Mouse (Mus musculus): ENCODE data around the gene 1700001C02Rik. TPM values are rescaled to one million over a fixed set of nuclear protein-coding genes. Genes with fewer than 3 reads are reported as not detected.

The 1700001C02Rik gene
- polyA plus RNA-seq, 1 experiment from 2014 or later, result not detected

DNA sequence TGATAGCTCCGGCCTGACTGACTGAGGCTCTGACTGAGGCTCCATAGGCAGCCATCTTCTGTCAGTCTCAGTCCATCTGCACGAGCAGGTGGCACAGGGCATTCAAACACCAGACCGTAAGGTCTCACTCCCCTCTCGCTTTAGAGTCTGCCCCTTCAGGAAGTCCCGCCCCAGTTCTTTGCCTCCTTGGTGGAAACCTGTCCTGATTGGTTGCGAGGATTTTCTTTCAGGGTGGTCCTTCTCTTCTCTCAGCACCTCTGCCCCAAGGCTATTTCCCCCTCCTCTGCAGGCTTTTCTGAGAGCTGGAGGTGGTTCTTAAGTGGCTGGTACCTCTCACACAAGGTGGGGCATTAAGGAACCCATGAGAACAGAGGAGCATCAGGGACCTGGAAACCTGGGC is 4.6 kb downstream of the 1700001C02Rik start:
- Histone ChIP-seq H3K27me3 (ENCODE audit: low read depth, poor library complexity, severe bottlenecking) (peaks cover 25% of the 10 kb centered on the region), H3K36me3 (no peaks in the 10 kb centered on the region), H3K27ac (replicated peaks) (no peak overlapping the region), H3K4me3 (no peak overlapping the region), H3K9me3 (replicated peaks) (no peaks in the 10 kb centered on the region), H3K4me1 (peaks cover 23% of the 10 kb centered on the region)
- WGBS, result 61% methylated on average over 6 of the region's 6 CpGs
- no peak for DNase-seq (ENCODE audit: low spot score)

DNA sequence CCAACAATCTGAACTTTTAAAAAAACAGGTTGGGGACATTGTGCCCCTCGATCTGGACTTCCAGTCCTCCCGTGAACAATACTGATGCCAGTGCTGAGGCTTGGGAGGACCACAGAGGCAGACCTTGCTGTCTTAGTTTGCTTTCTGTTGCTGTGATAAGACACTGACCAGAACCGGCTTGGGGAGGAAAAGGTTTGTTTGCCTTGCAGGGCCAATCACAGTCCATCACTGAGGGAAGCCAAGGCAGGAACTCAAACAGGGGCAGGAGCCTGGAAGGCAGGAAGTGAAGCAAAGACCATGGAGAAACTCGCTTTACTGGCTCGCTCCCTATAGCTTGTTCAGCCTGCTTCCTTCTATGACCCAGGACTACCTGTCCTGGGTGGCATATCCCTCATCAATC is 6.3 kb downstream of the 1700001C02Rik start:
- WGBS, result 77% methylated on average over 5 of the region's 5 CpGs
- H3K36me3 ChIP-seq, result no peaks in the 10 kb centered on the region
- DNase-seq (ENCODE audit: low spot score), result no peak
- peaks cover 8% of the 10 kb centered on the region; the same call in 1 of the 2 replicates for H3K27me3 ChIP-seq (ENCODE audit: low read depth, poor library complexity, severe bottlenecking)
- H3K4me3 ChIP-seq, result no peak overlapping the region
- H3K4me1 ChIP-seq, result peaks cover 9% of the 10 kb centered on the region
- H3K27ac ChIP-seq (replicated peaks), result no peak overlapping the region
- no peaks in the 10 kb centered on the region for H3K9me3 ChIP-seq (replicated peaks)

DNA sequence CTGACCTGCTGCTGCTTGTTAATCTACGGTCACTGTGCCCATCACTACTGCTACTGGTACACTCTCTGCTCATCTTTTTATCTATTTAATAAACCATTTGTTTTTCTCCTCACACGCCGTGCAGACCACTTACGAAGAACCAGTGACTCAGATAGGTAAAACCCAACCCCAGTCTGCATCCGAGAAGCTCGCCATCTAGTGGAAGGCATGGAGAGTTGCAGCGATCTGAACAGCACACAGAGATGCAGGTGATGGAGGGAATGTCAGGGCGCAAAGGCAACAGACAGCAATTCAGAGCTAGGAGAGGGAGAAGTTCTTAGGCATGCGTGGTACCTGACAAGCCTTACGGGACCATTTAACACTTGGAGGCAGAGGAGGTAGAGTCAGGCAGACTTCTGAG is 10.7 kb downstream of the 1700001C02Rik start:
- Histone ChIP-seq H3K27ac (replicated peaks) (no peak overlapping the region), H3K4me3 (no peak overlapping the region), H3K9me3 (replicated peaks) (0 out of 2 replicates have a peak, but pooled peaks cover 3% of the 10 kb centered on the region), H3K27me3 (ENCODE audit: low read depth, poor library complexity, severe bottlenecking) (no peaks in the 10 kb centered on the region), H3K4me1 (no peaks in the 10 kb centered on the region), H3K36me3 (no peaks in the 10 kb centered on the region)
- no peak for DNase-seq (ENCODE audit: low spot score)
- WGBS, result 42% methylated on average over 10 of the region's 10 CpGs

DNA sequence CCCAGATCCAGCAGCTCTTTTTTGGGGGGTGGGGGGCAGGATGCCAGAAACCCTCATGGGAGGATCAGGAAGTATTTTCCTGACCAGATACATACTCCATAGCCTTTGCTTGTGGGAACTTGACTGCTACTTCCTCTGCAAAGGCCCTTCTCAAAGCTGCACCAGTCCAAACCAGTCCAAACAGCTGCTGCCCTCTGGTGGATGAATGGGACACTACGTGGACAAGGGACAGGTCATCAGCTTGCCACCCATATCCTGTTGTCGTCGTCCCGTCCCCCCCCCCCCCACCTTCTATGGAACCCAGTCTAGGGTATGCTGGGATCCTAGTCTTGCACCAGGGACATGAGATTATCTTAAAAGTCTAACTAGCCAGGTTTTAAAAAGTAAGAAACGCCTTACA is 16.5 kb downstream of the 1700001C02Rik start:
- H3K36me3 ChIP-seq, result no peaks in the 10 kb centered on the region
- no peaks in the 10 kb centered on the region for H3K4me1 ChIP-seq
- H3K27ac ChIP-seq (replicated peaks), result 0 out of 2 replicates have a peak overlapping the region, but pooled peaks have one; percentile 13
- 0 out of 2 replicates have a peak, but pooled peaks cover 3% of the 10 kb centered on the region for H3K9me3 ChIP-seq (replicated peaks)
- no peaks in the 10 kb centered on the region for H3K27me3 ChIP-seq (ENCODE audit: low read depth, poor library complexity, severe bottlenecking)
- WGBS, result 14% methylated on average over 5 of the region's 5 CpGs
- no peak overlapping the region for H3K4me3 ChIP-seq
- peak; percentile 76 for DNase-seq (ENCODE audit: low spot score)

DNA sequence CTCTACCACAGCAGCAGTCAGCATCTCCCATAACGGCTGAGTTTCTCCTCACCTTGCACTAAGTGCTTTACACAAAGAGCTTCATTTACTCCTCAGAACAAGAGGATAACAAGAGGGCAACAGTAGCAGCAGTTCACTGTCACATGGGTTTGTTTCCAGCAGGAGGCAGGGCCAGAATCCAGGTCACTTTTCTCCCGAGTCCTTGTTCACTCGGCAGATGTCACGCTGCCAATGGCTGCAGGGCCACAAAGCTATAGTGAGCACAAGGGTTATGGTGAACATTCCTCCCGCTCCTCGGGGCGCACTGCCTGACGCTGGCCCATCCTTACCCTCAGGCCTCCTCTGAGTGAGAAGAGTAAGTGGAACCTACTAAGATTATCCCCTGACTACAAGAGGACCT is 17.7 kb downstream of the 1700001C02Rik start:
- H3K36me3 ChIP-seq, result no peaks in the 10 kb centered on the region
- 86% methylated on average over 8 of the region's 8 CpGs for WGBS

DNA sequence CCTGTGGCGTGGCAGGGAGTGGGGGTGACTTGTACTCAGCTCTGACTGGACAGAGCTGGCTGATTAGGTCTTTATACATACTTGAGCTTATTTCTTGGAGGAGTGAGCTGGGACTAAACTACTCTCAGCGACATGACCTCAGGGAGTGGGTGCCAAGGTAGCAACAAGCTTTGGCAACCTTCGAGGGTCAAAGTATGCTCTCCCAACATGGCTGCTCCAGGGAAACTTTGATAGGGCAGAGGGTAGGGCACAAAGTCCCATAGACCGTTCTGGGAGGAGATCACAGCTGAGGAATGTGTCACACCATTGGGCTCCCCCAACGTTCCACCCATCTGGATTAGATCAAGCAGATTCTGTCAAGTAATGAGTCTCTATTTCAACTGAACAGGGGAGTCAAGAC is 18.7 kb downstream of the 1700001C02Rik start:
- Histone ChIP-seq H3K9me3 (replicated peaks) (no peaks in the 10 kb centered on the region), H3K27me3 (ENCODE audit: low read depth, poor library complexity, severe bottlenecking) (no peaks in the 10 kb centered on the region), H3K4me3 (no peak overlapping the region), H3K4me1 (no peaks in the 10 kb centered on the region), H3K27ac (replicated peaks) (no peak overlapping the region), H3K36me3 (no peaks in the 10 kb centered on the region)
- DNase-seq (ENCODE audit: low spot score), result no peak
- 79% methylated on average over 5 of the region's 5 CpGs for WGBS

More for the DNA sequence above, 17.7 kb downstream of the 1700001C02Rik start:
- no peak for DNase-seq (ENCODE audit: low spot score)
- Histone ChIP-seq H3K27ac (replicated peaks) (no peak overlapping the region), H3K27me3 (ENCODE audit: low read depth, poor library complexity, severe bottlenecking) (no peaks in the 10 kb centered on the region), H3K4me1 (no peaks in the 10 kb centered on the region), H3K4me3 (no peak overlapping the region), H3K9me3 (replicated peaks) (no peaks in the 10 kb centered on the region)

DNA sequence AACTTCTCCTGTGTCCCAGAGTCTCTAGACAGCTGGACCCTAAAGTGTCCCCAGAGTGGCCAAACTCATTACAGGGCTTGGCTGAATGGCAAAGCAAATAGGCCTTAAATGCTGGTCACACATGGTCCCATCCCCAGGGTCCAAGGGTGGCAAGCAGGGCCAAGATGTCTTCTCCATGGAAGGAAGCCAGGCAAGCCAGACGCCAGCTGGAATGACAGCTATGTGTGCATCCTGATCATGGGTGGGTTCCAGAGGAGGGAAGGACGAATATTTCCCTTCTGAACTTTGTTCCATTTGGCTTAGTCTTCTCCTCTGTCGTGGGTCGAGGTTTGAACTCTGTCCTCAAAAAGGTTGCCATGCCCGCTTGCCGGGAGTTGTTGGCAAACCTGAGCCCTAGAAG is 19.3 kb downstream of the 1700001C02Rik start:
- H3K4me3 ChIP-seq, result no peak overlapping the region
- H3K27ac ChIP-seq (replicated peaks), result no peak overlapping the region
- no peaks in the 10 kb centered on the region for H3K9me3 ChIP-seq (replicated peaks)
- DNase-seq (ENCODE audit: low spot score), result no peak
- no peaks in the 10 kb centered on the region for H3K4me1 ChIP-seq
- no peaks in the 10 kb centered on the region for H3K27me3 ChIP-seq (ENCODE audit: low read depth, poor library complexity, severe bottlenecking)
- WGBS, result 88% methylated on average over 6 of the region's 6 CpGs
- H3K36me3 ChIP-seq, result no peaks in the 10 kb centered on the region

DNA sequence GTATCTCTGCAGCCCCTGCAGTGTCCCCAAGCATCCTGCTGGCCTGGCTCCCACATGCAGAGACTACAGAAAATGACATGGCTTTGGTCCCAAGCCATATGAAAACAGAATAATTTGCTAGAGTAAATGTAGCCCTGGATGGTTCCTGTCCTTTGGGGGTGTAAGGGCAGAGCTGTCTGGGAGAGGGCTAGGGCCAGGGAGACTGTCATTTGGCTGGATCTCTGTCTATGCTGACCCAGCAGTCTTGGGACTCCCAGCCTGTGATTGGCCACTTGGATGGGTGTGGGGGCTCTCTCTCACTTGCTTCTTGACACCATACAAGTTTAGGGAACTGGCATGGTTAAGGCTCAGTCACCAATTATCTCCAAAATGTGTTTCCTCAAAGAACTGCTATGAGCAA is 24.4 kb downstream of the 1700001C02Rik start:
- no peak overlapping the region for H3K4me3 ChIP-seq
- H3K27ac ChIP-seq (replicated peaks), result no peak overlapping the region
- H3K27me3 ChIP-seq (ENCODE audit: low read depth, poor library complexity, severe bottlenecking), result no peaks in the 10 kb centered on the region
- no peaks in the 10 kb centered on the region for H3K9me3 ChIP-seq (replicated peaks)
- no peak for DNase-seq (ENCODE audit: low spot score)
- no peaks in the 10 kb centered on the region for H3K4me1 ChIP-seq
- no peaks in the 10 kb centered on the region for H3K36me3 ChIP-seq

DNA sequence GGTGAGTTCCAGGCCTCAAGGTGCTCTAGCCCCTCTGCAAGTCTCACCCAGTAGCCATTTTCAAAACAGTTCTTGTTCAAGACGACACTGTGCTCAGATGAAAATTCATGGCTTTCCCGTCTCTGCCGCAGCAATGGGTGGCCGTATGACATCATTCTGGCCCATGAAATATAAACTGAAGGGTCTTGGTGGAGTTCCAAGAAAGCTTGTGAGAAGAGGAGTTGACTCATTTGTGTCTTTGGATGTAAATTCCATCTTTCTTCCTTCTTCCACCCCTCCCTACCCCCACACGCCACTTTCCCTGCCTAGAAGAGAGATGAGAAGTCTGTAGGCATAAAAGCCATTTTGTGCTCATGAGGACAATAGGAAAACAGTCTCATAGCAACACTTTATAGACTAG is 25.0 kb downstream of the 1700001C02Rik start:
- H3K4me3 ChIP-seq, result no peak overlapping the region
- no peak overlapping the region for H3K27ac ChIP-seq (replicated peaks)
- DNase-seq (ENCODE audit: low spot score), result no peak
- no peaks in the 10 kb centered on the region for H3K27me3 ChIP-seq (ENCODE audit: low read depth, poor library complexity, severe bottlenecking)
- H3K9me3 ChIP-seq (replicated peaks), result no peaks in the 10 kb centered on the region
- no peaks in the 10 kb centered on the region for H3K36me3 ChIP-seq
- H3K4me1 ChIP-seq, result no peaks in the 10 kb centered on the region
- WGBS, result 89% methylated on average over 5 of the region's 5 CpGs

DNA sequence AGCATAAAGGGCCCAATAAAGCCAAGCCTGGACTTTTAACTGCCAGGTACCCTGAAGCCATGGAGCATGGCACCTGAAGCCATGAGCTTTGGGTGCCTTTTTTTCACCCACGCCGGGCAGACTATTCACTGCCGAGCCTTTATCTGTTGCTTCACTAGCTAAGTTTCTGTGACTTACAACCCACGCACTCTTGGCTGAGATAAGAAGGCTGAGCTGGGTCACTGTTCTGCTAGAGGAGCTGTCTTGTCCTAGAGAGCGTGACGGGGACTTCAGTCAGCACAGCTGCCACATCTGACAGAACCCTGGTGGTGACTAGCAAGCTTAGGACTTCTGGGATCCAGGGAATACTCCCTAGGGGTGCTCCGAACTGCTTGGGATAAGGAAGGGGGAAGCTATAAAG is 27.9 kb downstream of the 1700001C02Rik start:
- Histone ChIP-seq H3K27me3 (ENCODE audit: low read depth, poor library complexity, severe bottlenecking) (no peaks in the 10 kb centered on the region), H3K4me1 (no peaks in the 10 kb centered on the region), H3K36me3 (no peaks in the 10 kb centered on the region), H3K9me3 (replicated peaks) (no peaks in the 10 kb centered on the region), H3K4me3 (no peak overlapping the region), H3K27ac (replicated peaks) (no peak overlapping the region)
- 76% methylated on average over 7 of the region's 7 CpGs for WGBS
- no peak for DNase-seq (ENCODE audit: low spot score)

DNA sequence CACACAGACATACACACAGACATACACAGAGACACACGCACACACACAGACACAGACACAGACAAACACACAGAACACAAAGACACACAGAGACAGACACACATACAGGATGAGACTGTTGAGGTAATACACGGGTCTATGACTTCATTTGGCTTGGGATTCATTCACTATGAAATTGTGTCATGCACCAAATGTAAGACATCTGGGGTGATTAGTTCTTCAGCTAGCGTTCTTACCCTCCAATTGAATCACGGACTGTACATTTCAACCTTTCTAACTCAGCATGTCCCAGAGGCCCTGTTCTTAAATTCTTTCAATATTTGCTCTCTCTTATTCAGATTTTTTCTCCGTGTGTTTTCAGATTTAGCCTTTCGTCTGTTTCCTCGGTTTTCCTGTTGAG is 28.8 kb downstream of the 1700001C02Rik start:
- Histone ChIP-seq H3K27ac (replicated peaks) (no peak overlapping the region), H3K36me3 (no peaks in the 10 kb centered on the region), H3K27me3 (ENCODE audit: low read depth, poor library complexity, severe bottlenecking) (no peaks in the 10 kb centered on the region), H3K9me3 (replicated peaks) (no peaks in the 10 kb centered on the region), H3K4me3 (no peak overlapping the region), H3K4me1 (no peaks in the 10 kb centered on the region)
- WGBS, result 93% methylated on average over 7 of the region's 7 CpGs
- no peak for DNase-seq (ENCODE audit: low spot score)

DNA sequence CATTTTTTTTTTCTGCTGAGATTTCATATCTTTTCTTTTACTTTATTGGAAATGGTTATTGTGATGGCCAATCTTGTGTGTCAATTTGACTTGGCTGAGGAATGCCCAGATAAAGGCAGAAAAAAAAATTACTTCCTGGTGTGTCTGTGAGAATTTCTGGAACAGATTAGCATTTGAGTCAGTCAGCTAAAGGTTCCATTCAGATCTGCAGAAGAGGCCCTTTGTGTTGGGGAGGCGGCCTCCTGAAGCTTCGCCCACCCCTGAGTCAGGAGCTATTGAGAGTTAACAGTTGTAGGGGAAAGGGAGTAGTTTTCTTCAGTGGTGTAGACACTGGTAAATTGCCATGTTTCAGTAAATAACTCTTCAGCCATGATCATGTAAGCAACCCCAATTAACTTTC is 29.4 kb downstream of the 1700001C02Rik start:
- Histone ChIP-seq H3K27ac (replicated peaks) (no peak overlapping the region), H3K4me3 (no peak overlapping the region), H3K9me3 (replicated peaks) (no peaks in the 10 kb centered on the region), H3K27me3 (ENCODE audit: low read depth, poor library complexity, severe bottlenecking) (no peaks in the 10 kb centered on the region), H3K4me1 (no peaks in the 10 kb centered on the region), H3K36me3 (no peaks in the 10 kb centered on the region)
- 66% methylated on average over 2 of the region's 2 CpGs for WGBS
- no peak for DNase-seq (ENCODE audit: low spot score)

DNA sequence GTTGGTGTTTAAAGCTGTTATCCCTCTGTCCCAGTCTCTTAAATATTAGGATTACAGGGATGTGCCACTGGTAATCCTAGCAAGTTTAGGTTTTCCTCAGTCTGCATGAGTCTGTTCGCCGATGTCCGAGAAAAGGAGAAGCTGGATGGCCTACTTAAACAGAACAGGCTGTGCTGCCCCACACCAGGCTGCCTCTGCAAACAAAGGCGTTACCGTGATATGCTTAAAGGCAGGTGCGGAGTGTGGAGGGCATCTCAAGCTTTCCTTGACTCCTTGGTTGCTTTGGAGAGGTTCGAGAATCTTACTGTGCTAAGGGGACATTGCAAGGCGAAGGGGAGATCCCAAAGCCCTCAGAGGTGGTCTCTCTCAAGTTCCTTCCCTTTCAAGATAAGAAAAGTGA is 31.0 kb downstream of the 1700001C02Rik start:
- H3K4me3 ChIP-seq, result no peak overlapping the region
- no peak for DNase-seq (ENCODE audit: low spot score)
- H3K4me1 ChIP-seq, result no peaks in the 10 kb centered on the region
- H3K27ac ChIP-seq (replicated peaks), result no peak overlapping the region
- H3K27me3 ChIP-seq (ENCODE audit: low read depth, poor library complexity, severe bottlenecking), result no peaks in the 10 kb centered on the region
- 79% methylated on average over 8 of the region's 8 CpGs for WGBS
- H3K9me3 ChIP-seq (replicated peaks), result no peaks in the 10 kb centered on the region
- no peaks in the 10 kb centered on the region for H3K36me3 ChIP-seq

DNA sequence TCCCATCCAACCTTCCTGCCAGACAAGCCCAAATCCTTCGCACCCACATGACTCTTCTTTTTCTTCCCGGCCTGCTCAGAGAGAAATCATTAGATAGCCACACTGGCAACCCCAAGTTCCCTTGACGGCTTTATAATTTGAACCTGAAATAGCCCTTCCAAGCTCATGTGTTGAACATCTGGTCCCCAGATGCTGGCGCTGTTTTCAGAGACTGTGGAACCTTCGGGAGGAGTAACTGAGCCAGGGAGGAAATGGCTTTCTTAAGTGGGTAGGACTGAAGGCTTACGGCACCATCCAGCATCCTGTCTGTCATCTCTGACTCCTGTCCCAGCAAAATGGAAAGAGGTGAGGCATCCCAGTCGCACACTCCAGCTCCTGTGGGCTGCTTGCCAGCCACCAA is 31.5 kb downstream of the 1700001C02Rik start:
- Histone ChIP-seq H3K4me3 (no peak overlapping the region), H3K27ac (replicated peaks) (no peak overlapping the region), H3K27me3 (ENCODE audit: low read depth, poor library complexity, severe bottlenecking) (no peaks in the 10 kb centered on the region), H3K9me3 (replicated peaks) (no peaks in the 10 kb centered on the region), H3K36me3 (no peaks in the 10 kb centered on the region), H3K4me1 (no peaks in the 10 kb centered on the region)
- WGBS, result 82% methylated on average over 7 of the region's 7 CpGs
- no peak for DNase-seq (ENCODE audit: low spot score)
